Mouse (Mus musculus) heart, adult 9 months (tissue): ENCODE data around the gene Myh9.
A peak's percentile ranks its signal among the peaks of the same experiment; 100 is the strongest.

Experiments
- DNase-seq, 2 experiments: peaks; one replicate each; pipeline ENCODE4 v3.0.0; 2022; ENCODE audit warnings: low spot score in 2 of 2

Gene Myh9

DNA sequence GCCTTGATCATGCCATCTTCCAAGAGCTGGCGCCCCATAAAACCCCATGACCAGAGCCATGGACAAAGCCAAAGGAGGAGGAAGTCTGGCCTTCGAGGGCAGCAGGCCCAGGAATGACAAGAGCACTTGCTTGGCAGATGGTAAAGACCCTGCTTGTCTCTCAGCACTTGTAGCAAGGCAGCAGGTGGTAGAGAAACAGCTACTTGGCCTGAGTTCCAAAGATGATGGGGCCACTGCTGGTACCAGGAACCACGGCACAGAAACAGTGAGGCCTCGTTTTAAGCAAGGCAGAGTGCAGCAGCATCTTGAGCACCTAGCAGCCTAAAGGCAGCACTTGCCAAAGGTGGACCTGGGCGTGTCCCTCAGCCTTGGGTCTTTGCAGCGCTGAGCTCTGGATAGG is 53.6 kb downstream of the Myh9 start:
- DNase-seq = no peak

DNA sequence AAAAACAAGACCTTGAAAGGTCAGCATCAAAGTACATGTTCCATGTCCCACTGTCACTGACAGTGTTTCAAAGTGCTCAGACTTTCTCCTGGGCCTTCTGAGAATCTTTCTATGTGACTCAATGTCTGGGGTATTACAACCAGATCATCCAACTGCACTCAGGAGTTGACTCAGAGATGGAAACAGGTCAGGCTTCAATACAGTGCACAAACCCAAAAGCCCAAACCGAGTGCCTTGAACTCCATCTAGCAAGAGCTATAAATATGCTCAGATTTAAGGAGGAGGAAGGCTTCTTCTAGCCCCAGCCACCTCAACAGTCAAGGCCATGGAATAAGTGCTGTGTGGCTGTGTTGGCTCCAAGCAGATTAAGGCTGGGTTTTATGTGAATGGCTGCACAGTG is 56.2 kb downstream of the Myh9 start:
- DNase-seq = no peak

DNA sequence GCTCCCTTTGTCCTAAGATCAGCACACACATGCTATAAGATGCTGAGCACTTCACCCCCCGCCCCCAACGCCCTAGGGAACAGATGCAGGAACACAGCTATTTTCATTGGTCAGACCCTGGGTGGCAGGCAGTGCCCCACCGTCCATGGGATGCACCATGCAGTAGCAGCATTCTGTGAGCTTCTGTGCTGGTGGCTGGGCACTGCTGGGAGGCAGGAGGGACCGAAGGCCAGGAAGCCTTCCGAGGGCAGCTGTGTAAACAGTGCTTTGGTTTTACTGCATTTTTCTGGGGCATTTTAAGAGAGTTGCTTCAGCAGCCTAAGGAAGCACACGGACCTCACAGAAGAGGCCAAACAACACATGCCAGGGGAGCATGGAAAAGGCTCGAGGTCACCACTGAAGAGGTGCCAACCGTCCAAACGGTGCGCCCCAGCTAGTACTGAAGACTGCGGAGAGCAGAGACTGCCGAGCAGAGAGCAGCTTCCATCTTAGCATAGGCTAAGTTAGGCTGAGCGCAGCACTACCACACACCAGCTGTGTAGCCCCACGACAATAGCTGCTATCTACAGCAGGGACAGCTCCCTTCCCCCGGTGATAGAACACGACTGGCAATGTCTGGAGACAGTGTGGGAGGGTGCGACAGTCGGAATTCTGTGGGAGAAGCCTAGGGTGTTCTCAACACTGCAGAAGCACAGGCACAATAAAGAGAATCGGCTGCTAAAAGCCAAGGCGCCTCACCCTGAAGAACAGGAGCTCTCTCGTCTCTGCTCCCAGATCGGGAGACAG is 57.7 kb downstream of the Myh9 start:
- no peak for DNase-seq

DNA sequence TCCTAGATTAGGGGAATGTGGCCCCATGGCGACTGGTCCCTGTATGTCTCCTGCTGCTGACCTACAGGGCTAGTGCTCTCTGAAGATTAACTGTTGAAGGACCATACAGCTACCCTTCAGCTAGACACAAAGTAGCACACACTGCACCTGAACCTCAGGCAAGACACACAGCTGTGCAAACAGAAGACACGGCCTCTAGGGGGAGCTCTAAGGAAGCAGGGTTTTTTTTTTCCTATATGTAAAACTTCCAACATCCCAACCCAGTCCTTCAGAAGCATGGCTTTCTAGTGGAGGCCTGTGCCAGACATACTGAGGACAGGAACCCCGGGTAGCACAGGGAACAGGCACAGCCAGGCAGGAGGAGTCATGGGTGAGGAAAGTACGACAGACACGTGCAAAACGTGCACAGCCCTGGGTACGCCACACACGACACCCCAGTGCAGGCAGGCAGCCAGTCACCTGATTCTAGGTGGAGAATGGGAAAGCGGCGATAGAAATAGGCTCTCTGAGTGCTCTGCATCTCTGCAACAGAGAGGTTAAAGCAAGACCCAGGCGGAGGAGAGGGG is 59.4 kb downstream of the Myh9 start:
- no peak for DNase-seq

DNA sequence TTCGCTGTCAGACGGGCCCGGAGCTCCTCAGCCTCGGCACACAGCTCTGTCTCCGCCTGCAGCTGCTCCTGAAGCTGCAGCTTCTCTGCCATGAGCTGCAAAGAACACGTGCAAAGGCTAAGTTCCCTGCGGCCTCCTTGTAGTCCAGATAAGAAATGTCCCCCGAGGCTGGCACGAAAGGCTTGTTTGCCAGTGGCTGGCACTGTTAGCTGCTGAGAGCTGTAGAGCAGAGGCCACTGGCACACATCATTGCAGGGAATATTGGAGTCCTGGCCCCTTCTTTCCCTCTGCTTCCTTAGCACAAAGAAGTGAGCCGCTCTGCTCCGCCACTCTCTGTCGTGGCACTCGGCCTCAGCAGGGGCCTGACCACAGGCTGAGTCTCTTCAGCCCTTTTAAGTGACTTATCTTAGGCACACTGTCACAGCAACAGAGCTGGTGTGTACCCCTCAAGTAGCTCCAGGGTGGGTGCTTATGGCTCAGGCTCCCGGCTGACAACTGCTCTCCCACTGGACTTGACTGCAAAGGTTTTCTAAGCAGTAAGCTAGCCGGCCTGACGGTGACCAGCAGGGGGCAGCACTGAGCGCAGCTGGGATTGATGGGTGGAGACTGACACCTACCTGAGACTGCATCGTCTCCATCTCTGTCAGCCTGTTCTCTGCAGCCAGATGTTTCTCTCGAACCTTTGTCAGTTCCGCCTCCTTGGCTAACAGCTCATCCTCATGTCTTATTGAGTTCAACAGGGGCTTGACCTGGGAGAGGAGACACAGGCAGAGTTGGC is 66.6 kb downstream of the Myh9 start:
- peak in 1 of 2 experiments; percentile 49 for DNase-seq

DNA sequence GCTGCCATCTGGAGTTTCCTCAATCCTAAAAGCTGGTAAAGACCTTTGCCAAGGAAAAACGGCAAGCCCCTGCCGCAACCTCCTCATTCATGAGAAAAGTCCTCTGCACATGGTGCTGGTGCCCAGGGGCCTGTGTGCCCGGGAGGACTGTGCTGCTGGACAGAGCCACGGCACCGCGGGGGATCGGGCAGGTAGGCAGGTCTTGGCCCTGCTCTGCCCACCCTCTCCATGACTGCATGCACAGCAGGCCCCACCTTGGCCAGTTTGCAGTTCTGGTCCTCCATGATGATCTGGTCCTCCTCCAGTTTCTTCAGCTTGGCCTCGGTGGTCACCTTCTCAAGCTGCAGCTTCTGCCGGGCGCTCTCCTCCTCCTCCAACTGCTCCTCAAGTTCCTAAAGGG is 67.7 kb downstream of the Myh9 start:
- DNase-seq = no peak

DNA sequence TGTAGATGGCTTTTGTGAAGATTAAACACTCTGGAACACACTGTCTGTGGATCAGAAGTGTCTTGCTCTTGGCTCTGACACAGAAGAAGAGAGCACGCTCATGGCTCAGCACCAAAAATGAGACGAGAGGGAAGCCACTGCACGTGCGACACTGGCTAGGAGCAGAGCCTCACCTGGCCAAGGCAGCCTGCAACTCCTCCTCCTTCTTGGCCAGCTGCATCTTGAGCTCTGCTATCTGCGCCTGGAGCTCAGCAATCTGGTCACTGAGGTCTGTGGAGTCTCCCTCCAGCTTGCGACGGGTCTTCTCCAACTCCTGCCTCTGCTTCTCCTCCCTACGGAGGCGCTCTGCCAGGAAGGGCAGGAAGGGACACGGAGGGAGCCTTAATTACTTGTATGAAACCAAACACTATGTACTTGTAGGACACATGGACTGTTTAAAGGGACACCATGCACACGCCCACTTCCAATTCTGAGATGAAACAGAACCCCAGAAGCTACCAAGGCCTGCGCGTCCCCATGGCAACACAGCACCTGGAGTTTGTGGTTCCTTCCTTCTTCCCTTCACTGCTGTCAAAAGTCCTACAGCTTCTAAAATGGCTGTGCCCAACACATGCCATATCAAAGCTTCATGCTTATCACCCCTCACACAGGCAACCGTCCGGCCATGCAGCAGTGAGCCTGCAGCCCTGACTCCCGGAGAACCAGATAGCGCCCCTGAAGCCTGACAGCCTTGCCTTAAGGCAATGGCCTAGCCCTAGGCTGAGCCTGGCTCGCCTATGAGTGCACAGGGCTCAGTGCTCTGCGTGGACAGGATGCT is 68.7 kb downstream of the Myh9 start:
- DNase-seq = no peak

DNA sequence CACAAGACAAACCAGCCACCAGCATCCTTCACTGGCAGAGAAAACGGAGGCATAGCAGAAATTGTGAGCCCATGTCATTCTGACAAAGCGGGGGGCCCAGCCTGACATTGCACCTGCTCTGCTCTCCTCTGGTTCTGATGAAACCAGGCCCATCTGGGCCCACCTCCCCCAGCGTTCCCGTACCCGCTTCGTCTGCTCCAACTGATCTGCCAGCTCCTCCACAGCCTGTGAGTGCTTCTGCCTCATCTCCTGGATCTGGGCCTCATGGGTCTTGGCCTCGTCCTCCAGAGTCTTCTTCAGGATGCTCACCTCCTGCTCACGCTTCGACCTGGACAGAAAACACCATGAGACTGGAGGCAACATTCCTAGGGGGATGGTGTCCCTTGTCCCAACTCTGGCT is 71.0 kb downstream of the Myh9 start:
- no peak for DNase-seq

DNA sequence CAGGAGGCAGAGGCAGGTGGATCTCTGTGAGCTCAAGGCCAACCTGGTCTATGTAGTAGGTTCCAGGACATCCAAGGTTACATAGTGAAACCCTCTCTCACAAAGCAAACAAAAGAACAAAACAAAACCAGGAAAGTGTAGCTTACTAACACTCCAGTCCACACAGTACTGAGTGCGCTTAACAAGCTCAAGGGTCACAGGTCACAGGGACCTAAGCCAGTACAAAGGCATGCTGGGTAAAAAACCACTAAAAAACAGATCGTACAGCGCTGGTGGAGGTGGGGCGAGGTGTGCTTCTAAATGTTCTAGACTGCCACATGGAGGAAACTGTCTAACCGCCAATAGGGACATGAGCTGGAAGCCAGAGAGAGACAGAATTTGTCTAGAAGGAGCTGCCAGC is 71.6 kb downstream of the Myh9 start:
- DNase-seq = no peak

DNA sequence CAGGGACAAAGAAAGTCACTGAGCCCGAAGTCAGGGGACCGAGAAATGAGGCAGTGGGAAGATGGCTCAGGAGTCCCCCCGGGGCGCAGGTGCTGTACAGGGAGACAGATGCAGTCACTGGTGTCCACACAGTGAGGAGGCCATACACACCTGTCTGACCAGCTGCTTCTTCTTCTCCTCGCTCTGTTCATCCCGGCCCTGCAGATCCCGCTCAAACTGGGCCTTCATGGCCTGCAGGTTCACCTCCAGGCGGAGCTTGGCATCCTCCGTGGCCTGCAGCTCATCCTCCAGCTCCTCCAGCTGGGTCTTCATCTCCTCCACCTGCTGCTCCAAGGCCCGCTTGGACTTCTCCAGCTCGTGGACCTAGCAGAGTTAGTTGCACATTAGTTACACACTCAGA is 75.0 kb downstream of the Myh9 start:
- DNase-seq = no peak

DNA sequence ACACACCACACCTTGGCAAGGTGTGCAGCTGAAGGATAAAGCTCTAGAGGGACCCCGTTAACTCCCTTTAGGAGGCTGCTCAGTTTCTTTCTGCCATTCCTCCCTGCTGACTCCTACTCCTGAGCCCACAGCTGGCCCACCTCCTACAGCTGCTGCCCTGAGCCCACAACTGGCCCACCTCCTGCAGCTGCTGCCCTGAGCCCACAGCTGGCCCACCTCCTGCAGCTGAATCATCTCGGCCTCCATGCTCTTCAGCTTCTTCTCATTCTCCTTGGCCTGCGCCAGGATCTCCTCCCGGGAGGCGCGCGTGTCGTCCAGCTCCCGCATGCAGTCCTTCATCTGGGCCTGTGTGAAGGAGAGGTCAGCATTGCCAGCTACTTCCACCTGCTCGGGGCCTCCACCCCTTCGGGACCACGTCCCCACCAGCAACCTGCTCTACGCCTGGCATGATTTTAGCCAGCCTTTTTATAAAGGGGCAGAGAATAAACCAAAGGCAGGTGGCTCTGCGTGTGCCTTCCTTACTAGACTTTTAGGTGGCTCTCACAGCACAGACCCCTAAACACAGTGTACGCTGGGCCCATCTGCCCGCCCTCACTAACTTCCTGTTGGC is 76.4 kb downstream of the Myh9 start:
- DNase-seq = no peak

DNA sequence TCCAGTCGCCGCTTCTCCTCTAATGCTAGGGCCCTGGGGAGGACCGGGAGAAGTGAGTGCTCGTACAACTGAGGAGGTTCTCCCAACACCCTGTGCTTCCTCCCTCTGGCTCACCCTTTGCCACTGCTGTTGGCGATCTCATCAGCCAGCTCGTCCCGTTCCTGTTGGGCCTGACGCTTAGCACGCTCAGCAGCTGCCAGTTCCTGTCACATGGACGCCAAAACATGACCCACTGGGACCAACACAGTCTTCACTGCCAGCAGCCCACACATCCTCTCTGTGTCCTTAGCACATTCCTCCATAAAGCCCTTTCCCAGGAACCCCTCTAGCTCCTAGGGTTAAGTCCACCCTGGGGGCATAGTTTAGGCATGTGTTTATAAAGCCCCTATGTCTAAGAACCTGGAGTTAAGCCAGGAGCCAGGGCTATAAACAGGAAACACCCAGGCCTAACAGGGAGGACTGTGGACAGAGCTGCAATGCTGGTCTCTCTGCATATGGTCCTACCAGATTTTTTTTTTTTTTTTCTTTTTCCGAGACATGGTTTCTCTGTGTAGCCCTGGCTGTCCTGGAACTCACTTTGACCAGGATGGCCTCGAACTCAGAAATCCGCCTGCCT is 77.5 kb downstream of the Myh9 start:
- peak; percentile 87 to 91 for DNase-seq

DNA sequence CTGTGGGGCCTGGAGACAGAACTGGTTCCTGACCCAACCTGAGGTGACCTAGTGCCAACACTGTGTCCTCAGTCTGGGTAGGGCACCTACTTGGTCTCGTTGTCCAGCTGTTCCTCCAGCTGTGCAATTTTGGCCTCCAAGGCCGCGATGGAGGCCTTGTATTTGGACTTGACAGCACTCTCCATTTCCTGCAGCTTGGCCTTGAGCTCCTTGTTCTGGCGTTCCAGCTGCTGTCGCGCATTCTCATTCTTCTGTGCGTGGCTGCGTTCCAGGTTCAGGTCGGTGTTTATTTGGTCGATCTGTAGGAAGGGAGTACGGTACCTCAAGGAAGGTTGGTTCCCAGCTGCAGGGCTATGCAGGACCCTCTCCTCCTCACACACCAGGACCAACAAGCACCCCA is 78.3 kb downstream of the Myh9 start:
- peak in 1 of 2 experiments; percentile 30 for DNase-seq

DNA sequence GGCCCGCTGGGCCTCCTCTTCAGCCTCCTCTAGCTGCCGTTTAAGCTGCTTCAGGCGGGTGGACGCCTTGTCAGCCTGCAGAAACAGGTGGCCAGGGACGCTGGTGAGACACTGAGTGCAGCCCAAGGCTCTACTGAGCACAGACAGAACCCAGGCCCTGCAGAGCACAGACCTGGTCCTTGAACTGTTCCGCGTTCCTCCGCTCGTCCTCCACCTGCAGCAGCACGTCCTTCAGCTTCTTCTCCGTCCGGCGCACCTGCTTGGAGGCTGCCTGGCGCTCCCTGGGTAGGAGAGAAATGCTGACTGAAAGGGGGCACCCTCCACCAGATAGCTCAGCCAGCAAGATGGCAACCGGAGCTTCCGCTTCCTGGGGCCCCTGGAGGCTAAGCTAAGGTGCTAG is 78.9 kb downstream of the Myh9 start:
- DNase-seq = no peak

DNA sequence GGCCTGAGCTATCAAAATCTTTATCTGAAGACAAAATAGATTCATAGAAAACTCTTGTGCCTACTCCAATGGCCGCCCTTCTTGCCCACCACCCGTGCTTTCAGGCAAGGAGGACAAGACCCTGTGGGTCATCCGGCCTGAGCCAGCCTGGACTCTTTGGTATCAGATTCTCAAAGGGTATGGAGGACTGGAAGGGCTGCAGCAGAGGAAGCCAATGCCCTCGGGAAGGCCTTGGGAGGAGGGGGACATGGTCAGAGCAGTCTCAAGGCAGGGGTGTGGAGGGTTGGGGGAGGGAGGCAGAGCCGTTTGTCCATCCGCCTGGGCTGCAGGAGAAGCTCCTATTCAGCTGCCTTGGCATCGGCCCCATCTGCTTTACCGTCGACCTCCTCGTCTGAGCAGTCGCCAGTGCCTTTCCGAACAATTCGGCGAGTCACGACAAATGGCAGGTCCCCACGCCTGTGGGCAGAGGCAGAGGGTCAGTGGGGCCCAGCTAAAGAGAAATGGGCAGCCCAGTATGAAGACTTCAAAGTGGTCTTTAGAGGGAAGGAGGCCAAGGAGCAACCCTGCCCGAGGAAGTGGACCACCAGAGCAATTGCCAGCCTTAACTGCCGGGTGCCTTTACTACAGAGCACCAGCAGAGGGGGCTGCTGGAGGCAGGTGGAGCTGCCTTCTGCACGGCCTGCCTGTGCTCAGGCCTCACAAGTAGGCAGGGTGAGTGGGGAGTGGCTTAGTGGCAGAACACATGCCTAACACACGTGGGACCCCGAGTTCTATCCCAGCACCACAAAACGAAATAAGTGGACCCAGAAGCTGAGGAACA is 80.2 kb downstream of the Myh9 start:
- no peak for DNase-seq

DNA sequence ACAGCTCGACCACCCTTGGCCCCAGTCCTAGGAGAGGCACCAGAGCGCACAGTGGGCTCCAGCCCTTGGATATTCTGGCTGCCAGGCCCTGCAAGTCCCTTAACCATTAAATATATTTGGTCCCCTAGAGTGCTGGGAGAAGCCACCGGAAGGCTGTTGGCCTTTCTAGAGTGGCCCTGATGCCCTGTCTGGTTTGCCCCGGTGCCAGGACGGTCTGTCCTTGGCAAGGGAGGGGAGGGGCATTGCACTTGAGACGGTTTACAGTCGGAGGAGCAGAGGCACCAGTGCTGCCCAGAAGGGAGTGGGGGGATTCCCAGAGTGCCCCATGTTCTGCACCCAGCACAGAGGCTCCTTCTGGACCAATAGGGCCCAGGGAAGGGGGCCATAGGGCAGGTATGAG is 80.9 kb downstream of the Myh9 start:
- DNase-seq = no peak

DNA sequence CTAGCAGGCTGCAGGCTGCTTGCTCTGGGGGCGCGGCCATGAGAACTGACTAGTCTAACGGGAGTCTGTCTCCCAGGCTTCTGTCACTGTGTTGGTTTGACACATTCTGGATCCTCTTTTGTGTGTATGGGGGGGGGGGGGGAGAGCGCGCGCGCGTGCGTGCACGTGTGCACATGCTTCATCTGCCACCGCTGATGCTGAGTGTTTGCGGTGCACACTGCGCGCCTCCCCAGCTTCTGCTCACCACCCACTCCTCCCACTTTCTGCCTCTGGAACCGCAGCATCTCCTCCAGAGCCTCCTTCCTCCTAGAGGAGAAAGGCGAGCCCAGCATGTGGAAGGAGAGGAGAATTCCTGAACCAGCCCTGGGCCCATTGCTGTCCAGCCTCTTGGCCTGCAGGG is 81.9 kb downstream of the Myh9 start:
- no peak for DNase-seq

DNA sequence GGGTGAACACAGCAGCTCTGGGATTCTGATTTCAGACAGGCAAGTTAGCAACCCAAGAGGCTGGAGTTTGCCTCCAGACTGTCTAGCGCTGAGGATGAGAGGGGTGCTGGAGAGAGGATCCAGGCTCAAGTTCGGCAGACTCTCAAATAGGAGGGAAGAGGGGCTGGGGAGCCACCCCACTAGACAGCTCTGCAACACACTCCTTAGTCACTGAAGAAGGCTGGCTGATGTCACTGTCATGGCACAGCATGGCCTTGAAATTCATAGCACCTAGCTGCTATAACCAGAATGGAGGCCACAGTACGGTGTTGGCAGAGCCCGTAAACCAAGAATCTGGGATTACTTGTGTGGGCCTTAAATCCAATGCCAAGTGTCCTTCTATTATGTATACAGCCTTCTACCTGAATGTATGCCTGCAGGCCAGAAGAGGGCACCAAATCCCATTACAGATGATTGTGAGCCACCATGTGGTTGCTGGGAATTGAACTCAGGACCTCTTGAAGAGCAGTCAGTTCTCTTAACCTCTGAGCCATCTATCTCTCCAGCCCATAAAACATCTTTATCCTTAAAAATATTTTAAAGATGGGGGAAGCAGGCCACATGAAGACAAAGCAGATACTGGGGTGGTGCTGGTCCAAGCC is 84.3 kb downstream of the Myh9 start:
- DNase-seq = no peak

DNA sequence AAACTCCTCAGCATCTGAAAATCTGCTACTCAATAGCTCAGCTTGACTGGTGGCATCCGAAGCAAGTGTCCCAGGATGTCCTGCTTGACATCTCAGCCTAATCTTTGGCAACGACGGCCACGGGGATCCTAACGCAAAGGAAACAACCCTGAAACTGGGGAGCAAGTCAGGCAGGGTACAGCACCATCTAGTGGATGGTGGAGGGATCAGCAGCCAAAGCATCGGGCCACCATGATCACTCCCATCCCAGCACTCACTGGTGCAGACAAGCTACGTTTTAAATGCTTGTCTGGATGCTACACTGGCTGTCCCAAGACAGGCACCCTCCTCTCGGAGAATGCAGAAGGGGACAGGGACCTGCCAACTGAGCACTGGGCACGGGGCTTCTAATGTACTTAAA is 85.1 kb downstream of the Myh9 start, which contains the start of gene Apol8:
Gene Apol8, minus strand, starts transcription at position 156 of the 400 bp plus-strand sequence.
- no peak for DNase-seq

DNA sequence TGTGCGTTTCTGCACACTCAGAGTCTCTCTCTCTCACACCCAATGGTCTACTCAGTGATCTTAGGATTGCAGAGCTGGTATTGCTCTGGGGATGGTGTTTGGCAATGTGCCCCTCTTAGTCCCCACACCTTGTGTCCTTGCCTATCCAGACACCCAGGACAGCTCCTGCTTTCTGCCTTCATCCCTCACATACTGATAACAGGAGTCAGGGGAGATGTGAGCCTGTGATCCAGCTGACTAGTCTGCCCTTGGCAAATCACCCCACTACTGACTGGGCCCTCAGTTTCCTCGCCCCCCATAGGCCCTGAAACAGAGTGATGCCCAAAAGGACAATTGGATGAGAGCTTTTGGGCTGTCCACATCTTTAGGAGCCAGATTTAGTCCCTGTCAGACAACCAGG is 85.9 kb downstream of the Myh9 start:
- no peak for DNase-seq
